Mouse (Mus musculus): ENCODE measurements around the gene Entpd2.

Gene Entpd2

DNA sequence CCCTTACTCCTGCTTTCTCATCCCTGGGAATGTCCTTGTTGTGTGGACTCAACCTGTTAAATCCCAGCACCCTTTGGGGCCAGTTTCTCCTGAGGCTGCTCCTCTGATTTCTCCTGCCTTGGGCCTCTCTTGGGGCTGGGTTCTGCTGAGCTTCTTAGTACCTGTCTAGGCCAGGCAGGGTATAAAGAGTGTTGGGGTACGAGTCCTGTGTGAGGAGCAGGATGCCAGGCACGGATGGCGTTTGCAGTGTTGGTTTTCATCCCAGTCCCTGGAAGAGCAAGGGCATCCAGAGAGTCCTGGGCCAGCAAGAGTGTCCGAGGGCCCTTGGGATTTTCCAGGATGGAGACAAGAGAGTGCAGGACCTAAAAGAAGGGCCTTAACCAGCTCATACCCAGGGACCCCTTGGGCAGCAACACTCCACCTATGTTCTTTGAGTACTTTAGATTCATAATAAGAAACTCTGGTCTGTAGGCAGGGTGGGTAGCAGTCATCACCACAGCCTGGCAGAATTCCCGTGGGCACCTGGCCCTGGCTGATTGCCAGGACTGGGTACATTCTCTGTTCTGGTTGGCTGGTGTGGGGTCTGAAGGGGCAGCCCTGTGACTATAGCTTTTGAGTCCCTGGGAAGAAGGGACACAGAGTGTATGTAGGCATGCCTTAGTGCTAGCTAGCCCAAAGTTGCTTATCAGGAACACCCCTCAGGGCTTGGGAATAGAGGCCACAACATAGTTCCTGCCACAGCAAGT lies 33.9 kb downstream of the Entpd2 start:
- peak in 1 of 2 experiments; percentile 30 for DNase-seq (ENCODE audit: low spot score in 2 of 2)

DNA sequence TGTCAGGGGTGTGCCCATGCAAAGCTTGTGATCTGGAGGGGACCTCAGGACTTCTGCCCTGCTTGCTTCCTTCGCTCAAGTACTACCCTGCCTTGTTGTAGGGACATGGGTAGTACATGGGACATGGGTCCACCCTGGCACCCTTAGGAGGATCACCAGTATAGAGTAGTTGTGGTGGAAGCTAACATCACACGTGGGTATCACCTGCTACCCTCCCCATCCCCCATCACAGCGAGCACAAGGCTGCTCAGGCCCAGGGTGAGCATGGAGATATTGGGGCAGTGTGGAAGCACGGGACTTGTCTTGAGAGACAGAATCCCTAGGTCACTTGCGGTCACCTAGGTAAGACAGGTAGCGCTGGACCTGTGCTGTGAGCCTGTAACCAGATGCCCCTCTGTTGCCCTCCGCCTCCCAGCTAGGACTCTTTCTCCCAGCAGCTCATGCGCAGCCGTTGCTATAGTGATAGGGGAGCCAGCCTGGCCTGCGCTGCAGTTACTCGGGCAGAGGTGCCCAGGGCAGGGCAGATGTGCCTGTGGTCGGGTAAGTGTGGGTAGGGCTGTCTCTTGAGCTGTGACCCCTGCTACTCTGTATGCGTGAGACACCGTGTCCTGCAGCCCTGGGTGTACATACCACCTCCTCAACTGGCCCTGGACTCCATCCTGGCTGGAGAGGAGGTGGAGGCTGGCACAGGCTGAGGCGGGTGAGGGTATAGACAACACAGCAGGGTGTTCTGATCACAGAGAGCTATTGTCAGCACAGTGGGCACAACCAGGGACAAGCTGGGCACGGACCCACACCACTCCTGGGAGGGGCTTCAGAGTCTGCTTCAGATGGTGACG lies 34.9 kb downstream of the Entpd2 start:
- no peak for DNase-seq (ENCODE audit: low spot score in 2 of 2)

DNA sequence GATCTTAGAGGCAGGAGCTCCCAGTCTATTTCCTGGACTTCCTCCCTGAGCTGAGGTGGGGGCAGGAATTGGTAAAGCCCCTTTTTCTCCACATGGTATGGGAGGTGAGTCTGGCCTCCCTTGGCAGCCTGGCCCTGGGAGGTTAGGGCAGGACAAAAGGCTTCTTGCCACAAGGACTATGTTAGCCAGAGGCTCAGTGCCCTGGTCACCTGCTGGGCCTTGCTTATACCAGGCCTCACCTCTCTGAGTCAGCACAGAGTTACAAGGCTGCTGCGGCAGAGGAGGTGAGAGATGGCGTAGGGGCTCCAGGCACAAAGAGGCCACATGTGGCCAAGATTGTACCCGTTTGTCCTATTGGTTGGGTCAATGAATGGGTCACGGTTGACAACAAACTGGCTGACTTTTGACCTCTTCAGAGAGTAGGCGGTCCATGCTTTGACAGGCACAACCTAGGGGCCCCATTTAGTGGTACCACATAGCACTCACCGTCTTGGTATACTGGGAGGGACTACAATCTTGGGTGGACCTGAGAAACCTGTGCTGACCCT lies 35.7 kb downstream of the Entpd2 start:
- no peak for DNase-seq (ENCODE audit: low spot score in 2 of 2)

DNA sequence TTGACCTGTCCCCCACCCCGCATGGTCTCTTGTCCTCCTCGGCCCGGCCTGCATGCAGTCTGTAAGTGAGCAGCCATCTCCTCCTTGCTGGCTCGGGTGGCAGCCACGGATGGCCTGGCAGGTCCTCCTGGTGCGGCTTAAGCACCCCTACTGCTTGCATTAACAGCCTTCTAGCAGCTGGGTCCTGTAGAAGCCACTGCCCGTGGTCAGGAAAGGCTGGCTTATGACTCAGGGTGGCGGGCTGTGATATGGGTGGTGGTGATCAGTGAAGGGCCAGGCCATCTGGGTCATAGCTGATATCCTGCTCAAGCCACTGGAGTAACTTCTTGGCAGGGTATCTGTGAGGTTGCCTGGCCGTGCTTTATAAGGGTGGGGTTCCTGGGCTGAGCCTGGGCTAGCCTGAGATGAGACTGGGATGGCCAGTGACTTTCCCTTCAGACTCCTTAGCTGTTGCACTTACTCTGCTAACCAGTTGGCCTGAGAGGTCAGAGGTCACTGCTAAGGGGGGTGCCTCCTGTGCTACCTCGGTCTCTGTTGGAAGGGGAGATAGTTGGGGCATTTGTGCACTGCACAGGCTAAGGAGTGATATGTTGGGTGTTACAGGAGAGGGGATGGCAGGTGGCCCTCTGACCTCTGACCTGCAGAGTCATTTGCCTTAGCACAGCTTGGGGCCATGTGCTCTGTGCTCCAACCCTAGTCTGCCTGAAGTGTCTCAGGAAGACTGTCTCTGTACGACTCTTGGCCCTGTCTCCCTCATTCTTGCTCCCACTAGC lies 36.8 kb downstream of the Entpd2 start:
- DNase-seq (ENCODE audit: low spot score in 2 of 2), result no peak

DNA sequence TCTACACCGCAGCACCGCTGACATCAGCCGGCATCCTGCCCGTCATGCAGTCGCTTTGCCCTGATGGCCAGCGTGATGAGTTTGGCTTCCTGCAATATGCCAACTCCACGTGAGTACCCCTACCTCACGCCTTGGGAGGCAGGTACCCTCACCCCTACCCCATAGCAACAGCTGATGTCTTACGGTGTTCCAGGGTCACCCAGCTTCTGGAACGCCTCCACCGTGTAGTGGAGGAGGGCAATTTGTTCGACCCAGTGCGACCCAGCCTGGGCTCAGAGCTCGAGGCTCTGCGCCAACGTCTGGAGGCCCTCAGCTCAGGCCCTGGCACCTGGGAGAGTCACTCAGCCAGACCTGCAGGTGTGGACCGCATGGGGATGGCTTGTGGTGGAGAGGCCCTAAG lies 37.4 kb downstream of the Entpd2 start:
- no peak for DNase-seq (ENCODE audit: low spot score in 2 of 2)

DNA sequence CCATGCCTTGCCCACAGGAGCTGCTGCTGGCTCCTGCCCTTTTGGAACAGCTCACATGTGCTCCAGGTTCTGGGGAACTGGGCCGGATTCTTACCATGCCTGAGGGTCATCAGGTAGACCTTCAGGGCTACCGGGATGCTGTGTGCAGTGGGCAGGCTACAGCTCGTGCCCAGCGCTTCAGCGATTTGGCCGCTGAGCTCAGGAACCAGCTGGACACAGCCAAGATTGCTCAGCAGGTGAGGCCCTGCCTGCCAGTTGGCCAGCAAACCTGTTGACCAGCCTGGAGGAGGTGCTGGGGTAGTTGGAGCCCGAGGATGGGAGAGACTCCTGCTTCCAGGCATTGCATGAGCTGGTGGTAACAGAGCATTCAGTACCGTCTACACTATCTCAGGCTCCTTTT lies 38.6 kb downstream of the Entpd2 start:
- DNase-seq (ENCODE audit: low spot score in 2 of 2), result no peak

DNA sequence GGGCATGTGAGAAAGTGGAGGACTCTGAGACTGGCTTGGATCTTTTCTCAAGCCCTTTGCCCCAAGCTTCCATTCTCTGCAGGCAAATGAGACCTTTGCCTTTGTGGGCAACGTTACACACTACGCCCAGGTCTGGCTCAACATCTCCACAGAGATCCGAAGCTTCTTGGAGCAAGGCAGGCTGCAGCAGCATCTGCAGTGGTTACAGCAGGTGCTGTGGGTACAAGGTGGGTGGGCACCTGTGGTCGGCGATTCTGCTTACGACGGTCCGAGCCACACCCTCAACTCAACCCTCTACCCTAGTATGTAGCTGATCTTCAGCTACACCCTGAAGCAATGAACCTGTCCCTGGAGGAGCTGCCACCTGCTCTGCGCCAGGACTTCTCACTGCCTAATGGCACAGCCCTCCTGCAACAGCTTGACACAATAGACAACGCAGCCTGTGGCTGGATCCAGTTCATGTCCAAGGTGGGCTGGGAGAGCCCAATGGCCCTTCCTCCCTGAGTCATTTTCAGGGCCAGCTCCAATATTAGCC lies 40.7 kb downstream of the Entpd2 start:
- no peak for DNase-seq (ENCODE audit: low spot score in 2 of 2)

GRCm38 (mm10) chr2:25441067-25441466 lies 45.4 kb downstream of the Entpd2 start:
- no peak for DNase-seq (ENCODE audit: low spot score in 2 of 2)

GRCm38 (mm10) chr2:25442682-25443081 lies 47.0 kb downstream of the Entpd2 start:
- DNase-seq (ENCODE audit: low spot score in 2 of 2), result no peak

Data from frontal cortex, postnatal 14 days (tissue).